Mouse (Mus musculus): Measurements from ENCODE around the gene Ebf4.

Gene Ebf4

DNA sequence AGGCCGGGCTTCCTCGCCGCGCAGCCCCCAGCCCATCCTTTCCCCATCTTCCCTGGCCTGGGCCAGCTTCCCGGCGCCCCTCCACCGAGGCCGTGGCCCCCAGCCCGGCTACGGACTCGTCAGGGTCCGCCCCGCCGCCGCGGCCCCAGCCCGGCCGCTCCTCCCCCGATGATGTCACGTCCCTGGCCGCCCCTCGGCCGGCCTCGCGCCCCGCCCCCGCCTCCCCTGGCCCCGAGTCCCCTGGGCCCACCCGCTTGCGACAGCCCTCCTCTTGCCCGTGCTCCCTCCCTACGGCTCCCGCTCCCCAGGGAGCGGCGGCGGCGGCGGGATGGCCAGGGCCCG, at the start of gene Ebf4:
Gene Ebf4 (plus strand): TSS at position 234 of the 342 bp plus-strand sequence.
- DNase-seq = peak; percentile 49 to 66

- peak in 1 of 2 experiments; percentile 45 for DNase-seq
Measured at GRCm38 (mm10) chr2:130246912-130247311, 48.1 kb upstream of the Ebf4 start.

GRCm38 (mm10) chr2:130248226-130248625, 46.7 kb upstream of the Ebf4 start:
- no peak for DNase-seq

- DNase-seq = no peak
Measured at GRCm38 (mm10) chr2:130256762-130257161, 38.2 kb upstream of the Ebf4 start.

DNA sequence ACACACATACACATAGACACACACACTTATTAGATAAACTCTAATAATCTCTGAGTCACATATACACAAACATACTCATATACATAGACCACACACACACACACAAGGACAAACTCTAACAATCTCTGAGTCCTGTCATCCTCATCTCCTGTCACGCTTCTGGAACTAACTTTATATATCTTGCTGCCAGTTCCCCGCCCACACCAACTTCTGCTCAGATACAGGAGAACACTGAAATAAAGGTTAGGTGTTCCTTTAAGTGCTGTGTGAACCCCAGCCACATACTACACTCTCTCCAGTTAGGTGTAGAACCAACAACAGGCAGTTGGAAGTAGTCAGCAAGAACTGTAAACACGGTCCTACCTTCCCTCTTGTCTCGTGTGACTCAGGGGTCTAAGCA, 34.1 kb upstream of the Ebf4 start:
- DNase-seq = no peak

DNA sequence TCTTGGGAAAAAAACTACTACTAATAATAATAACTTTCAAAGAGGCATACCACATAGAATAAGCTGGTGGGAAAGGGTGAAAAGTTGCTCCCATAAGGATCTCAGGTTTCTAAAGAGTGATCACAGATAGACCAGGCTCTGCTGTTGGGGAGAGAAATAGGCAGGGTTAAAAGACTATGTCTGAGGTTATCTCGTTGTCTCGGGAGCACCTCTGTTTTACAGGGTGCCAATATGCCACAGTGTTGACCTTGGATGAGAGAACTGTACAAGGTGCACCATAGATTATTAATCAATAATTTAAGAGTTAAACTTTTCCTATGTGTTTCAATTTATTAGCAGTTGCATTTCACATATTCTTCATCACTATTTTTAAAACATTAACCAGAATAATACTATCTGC, 33.1 kb upstream of the Ebf4 start:
- DNase-seq = no peak

GRCm38 (mm10) chr2:130262398-130262797, 32.6 kb upstream of the Ebf4 start:
- DNase-seq = no peak

GRCm38 (mm10) chr2:130265520-130265919, 29.4 kb upstream of the Ebf4 start:
- no peak for DNase-seq

GRCm38 (mm10) chr2:130268074-130268473, 26.9 kb upstream of the Ebf4 start:
- DNase-seq = no peak

- DNase-seq = peak in 1 of 2 experiments; percentile 16
Measured at GRCm38 (mm10) chr2:130273732-130274131, 21.2 kb upstream of the Ebf4 start.

DNA sequence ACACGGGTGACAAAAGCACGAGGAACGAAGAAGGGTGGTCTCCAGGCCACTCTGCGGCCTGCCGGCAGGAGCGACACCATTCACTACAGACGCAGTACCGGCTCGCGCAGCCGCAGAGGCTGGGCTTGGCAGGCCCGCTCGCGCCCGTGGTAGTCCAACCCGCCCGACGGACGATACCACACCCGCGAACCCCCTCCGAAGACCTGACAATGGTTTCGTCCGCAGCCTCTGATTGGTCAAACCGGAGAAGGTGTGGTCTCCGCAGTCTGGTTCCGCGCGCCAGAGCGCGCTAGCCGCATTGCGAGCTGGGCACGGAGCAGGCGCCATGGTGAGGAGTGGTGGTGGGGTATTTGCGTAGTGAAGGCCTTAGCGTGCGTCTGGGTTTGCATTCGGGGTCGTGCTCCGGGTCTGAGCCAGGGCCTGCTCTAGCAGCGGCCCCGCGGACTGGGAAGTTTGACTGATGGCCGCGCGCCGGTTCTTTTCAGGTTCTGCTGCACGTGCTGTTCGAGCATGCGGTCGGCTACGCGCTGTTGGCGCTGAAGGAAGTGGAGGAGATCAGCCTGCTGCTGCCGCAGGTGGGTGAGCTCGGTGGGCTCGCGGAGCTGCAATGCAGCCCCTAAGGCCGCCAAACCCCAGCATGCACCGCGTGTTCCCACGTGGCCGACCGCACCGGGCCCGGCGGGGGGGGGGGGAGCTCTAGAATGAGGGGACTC, 20.7 kb upstream of the Ebf4 start, which contains the start of gene Nop56:
Gene Nop56 (plus strand): TSS at position 282 of the 713 bp plus-strand sequence.
- DNase-seq = peak; percentile 98 to 99

GRCm38 (mm10) chr2:130274862-130275261, 20.1 kb upstream of the Ebf4 start:
- no peak for DNase-seq

DNA sequence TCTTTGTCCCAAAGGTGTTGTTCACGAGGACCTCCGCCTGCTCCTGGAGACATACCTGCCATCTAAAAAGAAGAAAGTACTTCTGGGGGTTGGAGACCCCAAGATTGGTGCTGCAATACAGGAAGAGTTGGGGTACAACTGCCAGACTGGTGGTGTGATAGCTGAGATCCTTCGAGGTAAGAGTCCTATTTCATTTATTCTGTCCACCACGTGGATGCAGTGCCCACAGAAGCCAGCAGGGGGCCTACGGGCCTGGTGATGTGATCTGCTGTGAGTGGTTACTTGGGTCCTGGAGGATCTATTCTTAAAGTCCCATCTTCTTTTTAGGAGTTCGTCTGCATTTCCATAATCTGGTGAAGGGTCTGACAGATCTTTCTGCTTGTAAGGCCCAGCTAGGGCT, 19.3 kb upstream of the Ebf4 start:
- peak; percentile 57 to 71 for DNase-seq

DNA sequence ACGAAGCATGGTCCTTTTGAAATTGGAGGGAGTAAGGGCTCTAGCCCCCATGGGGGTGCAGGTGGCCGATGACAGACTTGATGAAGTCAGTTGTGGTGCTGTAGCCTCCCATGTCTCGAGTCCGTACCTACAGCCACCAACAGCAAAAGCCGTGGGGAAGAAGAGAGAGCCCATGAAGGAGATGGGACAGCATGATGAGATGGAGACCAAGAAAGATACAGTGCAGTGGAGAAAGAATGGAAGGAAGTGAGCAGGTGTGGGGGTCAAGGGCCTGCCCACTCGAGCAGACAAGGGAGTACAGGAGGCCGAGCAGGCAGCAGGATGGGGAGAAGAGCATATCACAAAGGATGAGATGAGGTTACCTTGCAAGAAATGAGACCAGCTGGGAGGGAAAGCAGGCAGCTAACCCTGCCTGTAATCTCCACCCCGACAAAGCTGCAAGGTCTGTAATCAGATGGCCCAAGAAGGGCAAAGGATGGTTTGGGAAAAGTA, 15.3 kb upstream of the Ebf4 start:
- no peak for DNase-seq

DNA sequence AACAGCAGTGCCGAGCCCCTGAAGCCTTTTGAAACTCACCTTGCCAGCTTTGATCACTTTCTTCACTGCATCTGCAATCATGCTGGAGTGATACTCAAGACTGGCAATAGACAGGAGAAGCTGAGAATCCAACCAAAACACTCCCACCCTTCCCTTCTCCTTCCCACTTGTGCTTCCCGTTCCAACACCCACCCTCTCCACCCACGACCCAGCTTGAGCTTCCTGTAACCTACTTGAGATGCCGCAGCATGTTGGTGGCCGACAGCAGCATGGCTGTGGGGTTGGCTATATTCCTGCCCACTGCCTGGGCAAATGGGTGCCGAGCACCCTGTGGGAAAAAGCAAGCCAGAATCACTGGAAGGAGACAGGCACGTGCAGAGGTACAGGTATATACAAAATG, 14.7 kb upstream of the Ebf4 start:
- no peak for DNase-seq

- DNase-seq = no peak
Measured at GRCm38 (mm10) chr2:130280818-130281217, 14.2 kb upstream of the Ebf4 start.

GRCm38 (mm10) chr2:130283854-130284654, 10.9 kb upstream of the Ebf4 start, which contains the start of gene Idh3b:
Gene Idh3b, minus strand, starts transcription at chr2:130284547.
- DNase-seq = peak; percentile 92 to 95

DNA sequence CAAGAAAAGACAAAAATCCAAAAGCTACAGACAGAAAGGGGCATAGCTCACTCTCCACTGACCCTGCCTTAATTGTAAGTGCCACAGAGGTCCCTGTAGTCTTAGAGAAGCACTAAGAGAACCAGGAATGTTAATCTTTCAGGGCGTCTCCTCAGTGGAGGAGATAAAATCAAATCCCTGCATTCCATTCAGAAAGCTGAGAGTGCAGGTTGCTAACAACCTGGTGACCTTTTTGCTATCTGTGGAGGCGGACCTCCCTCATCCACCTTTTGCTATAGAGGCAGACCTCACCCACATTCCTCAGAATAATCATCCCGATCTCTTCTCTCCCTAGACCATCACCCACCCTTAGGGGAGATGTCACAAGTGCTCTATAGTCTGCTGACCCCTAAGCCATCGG, 5.9 kb upstream of the Ebf4 start:
- DNase-seq = no peak

DNA sequence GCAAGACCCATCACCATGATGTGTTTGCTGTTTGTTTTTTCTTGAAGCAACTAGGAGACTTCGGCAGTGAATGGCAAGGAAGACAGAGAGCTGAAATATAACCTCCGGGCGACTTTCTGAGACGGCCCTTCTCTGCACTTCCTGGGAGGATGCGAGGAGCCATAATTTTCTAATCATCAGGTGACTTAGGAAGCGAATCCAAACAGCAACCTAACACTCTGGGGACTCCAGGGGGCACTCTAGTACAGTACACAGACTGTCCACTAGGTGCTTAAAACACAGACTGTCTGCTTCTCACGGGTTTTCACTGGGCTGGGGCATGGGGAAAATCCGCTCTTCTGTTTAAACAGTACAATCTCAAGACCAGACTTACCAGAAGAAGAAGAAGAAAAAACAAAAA, 3.5 kb upstream of the Ebf4 start:
- DNase-seq = peak; percentile 75 to 86

- DNase-seq = no peak
Measured at GRCm38 (mm10) chr2:130293009-130293408, 2.0 kb upstream of the Ebf4 start.

- DNase-seq = no peak
Measured at GRCm38 (mm10) chr2:130293486-130293885, 1.5 kb upstream of the Ebf4 start.

- peak in 1 of 2 experiments; percentile 6 for DNase-seq
Measured at GRCm38 (mm10) chr2:130294218-130294935, 592 bp upstream of the Ebf4 start.

Data from kidney, postnatal 25 days (tissue).